Mouse (Mus musculus) neutrophil, adult 83 days (primary cell): ENCODE measurements around the gene Zfp989. TPM values are rescaled to one million over a fixed set of nuclear protein-coding genes. Genes with fewer than 3 reads are reported as not detected.

Experiments used
- total RNA-seq, 2 experiments: library from RNA; stranded (reverse); gene quantifications; one replicate each; pipeline ENCODE4 v1.2.4; 2023

The Zfp989 gene
- total RNA-seq, result under 1 TPM; 0.26 to 0.31 TPM

DNA sequence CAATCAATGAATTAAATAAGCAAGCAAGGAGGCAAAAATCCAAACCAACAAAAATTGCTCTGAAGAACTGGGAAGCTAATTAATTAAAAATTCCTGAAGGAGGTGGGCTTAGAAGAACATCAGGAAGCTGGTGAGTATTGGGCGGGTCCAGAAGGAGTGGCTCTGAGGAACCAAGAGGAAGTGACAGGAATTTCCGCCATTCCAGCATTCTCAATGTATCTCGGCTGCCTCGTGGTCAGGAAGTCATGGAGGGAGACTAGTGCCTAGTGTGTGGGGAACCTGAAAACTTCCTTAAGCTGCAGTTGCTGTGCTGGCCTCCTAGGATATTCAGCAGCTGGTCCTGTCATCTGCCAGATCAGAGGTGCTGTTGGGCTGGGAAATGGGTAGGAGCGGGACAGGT is at the start of gene Zfp989:
TSS of gene Zfp989 (plus strand) at position 220 of the 400 bp plus-strand sequence.

DNA sequence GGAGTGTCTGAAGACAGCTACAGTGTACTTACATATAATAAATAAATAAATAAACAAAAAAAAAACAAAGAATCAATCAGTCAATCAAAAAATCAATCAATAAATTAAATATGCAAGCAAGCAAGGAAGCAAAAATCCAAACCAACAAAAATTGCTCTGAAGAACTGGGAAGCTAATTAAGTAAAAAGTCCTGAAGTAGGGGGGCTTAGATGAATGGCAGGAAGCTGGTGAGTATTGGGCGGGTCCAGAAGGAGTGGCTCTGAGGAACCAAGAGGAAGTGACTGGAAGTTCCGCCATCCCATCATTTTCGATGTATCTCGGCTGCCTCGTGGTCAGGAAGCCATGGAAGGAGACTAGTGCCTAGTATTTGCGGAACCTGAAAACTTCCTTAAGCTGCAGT is 49.8 kb downstream of the Zfp989 start, which contains the start of gene Rex2:
TSS of gene Rex2 (plus strand) at position 301 of the 400 bp plus-strand sequence.

Other genes starting within 250 kb of the Zfp989 start
- not detected for gene Gm21411, start 62.4 kb upstream of the Zfp989 start, total RNA-seq
- under 1 TPM; 0.42 to 0.86 TPM for gene Rex2, start 49.9 kb downstream of the Zfp989 start, total RNA-seq
- 10 to 100 TPM in 1 of 2 experiments, 1 to 10 TPM in 1; 8.5 to 11.7 TPM for gene Zfp991, start 160.1 kb downstream of the Zfp989 start, total RNA-seq